Mouse (Mus musculus) v-Abl transformed pro-B cells (cell line): ENCODE data around the gene Rnase2b.
"Not testable (repeated sequence)": the region's sequence is repeated elsewhere in the genome, so short reads cannot be mapped to it uniquely, and the experiment has no call there.

Experiments
- in situ Hi-C, 2 experiments: fragments of 400-800 bp; cut with MboI; formaldehyde crosslinking; loops; one replicate each; pipeline ENCODE4 v1.15.1; 2025; ENCODE audit not compliant: unreplicated experiment in 2 of 2

Gene Rnase2b

GRCm38 (mm10) chr14:51150206-51150831 lies 11.7 kb upstream of the Rnase2b start:
- in situ Hi-C loops = no loop called here

GRCm38 (mm10) chr14:51152249-51152870 lies 9.7 kb upstream of the Rnase2b start:
- in situ Hi-C loops = no loop called here

- in situ Hi-C loops = no loop called here
Measured at GRCm38 (mm10) chr14:51156056-51156735, 5.9 kb upstream of the Rnase2b start.

- in situ Hi-C loops = no loop called here
Measured at GRCm38 (mm10) chr14:51156736-51157068, 5.4 kb upstream of the Rnase2b start.

- in situ Hi-C loops = no loop called here
Measured at GRCm38 (mm10) chr14:51157072-51157471, 5.0 kb upstream of the Rnase2b start.

GRCm38 (mm10) chr14:51163323-51163722 lies 1.3 kb downstream of the Rnase2b start:
- in situ Hi-C loops = not testable (repeated sequence)

- in situ Hi-C loops = no loop called here
Measured at GRCm38 (mm10) chr14:51165435-51165834, 3.4 kb downstream of the Rnase2b start.

GRCm38 (mm10) chr14:51166068-51166467 lies 4.0 kb downstream of the Rnase2b start:
- in situ Hi-C loops = no loop called here

- in situ Hi-C loops = loop anchor here in 1 of 2 experiments (10.0 kb wide), 1 partner anchor 67 kb away; no protein-coding TSS in a partner anchor
Measured at GRCm38 (mm10) chr14:51172095-51172865, 10.2 kb downstream of the Rnase2b start.

GRCm38 (mm10) chr14:51172947-51173346 lies 10.9 kb downstream of the Rnase2b start:
- in situ Hi-C loops = loop anchor here in 1 of 2 experiments (10.0 kb wide), 1 partner anchor 68 kb away; no protein-coding TSS in a partner anchor

- in situ Hi-C loops = loop anchor here in 1 of 2 experiments (10.0 kb wide), 1 partner anchor 69 kb away; no protein-coding TSS in a partner anchor
Measured at GRCm38 (mm10) chr14:51173843-51174242, 11.8 kb downstream of the Rnase2b start.

GRCm38 (mm10) chr14:51181051-51181450 lies 19.0 kb downstream of the Rnase2b start:
- in situ Hi-C loops = loop anchor here in 1 of 2 experiments (5.0 kb wide), 1 partner anchor 81 kb away; no protein-coding TSS in a partner anchor

- in situ Hi-C loops = no loop called here
Measured at GRCm38 (mm10) chr14:51195681-51196080, 33.6 kb downstream of the Rnase2b start.

- in situ Hi-C loops = no loop called here
Measured at GRCm38 (mm10) chr14:51199098-51200023, 37.3 kb downstream of the Rnase2b start, which contains the start of gene Ang2. Gene Ang2 (minus strand): TSS chr14:51199148.

- in situ Hi-C loops = no loop called here
Measured at GRCm38 (mm10) chr14:51200054-51200453, 38.0 kb downstream of the Rnase2b start.

- in situ Hi-C loops = no loop called here
Measured at GRCm38 (mm10) chr14:51200466-51200865, 38.4 kb downstream of the Rnase2b start.

GRCm38 (mm10) chr14:51203115-51203514 lies 41.1 kb downstream of the Rnase2b start, which contains the start of gene Ear14:
Gene Ear14 (plus strand): TSS chr14:51203391.
- in situ Hi-C loops = no loop called here
